Mouse (Mus musculus) brain, adult 2 months (tissue): ENCODE data around the gene Pbdc1.
"Not testable (repeated sequence)": the region's sequence is repeated elsewhere in the genome, so short reads cannot be mapped to it uniquely, and the experiment has no call there.

Experiments
- DNase-seq: peaks from one replicate; pipeline ENCODE4 v3.0.0; 2011; ENCODE audit warnings: low read depth, low spot score

Gene Pbdc1

GRCm38 (mm10) chrX:105079615-105080092, at the start of gene Pbdc1:
TSS of gene Pbdc1 (plus strand) at chrX:105079756.
- DNase-seq: peak; percentile 96

GRCm38 (mm10) chrX:105037666-105038065, 41.9 kb upstream of the Pbdc1 start:
- peak; percentile 27 for DNase-seq

- DNase-seq: no peak
Measured at GRCm38 (mm10) chrX:105064294-105064693, 15.3 kb upstream of the Pbdc1 start.

- DNase-seq: no peak
Measured at GRCm38 (mm10) chrX:105064801-105065200, 14.8 kb upstream of the Pbdc1 start.

- peak; percentile 96 for DNase-seq
Measured at GRCm38 (mm10) chrX:105069671-105070503, 9.7 kb upstream of the Pbdc1 start.

GRCm38 (mm10) chrX:105079151-105079550, 405 bp upstream of the Pbdc1 start:
- DNase-seq: no peak

- DNase-seq: no peak
Measured at GRCm38 (mm10) chrX:105080096-105080495, 540 bp downstream of the Pbdc1 start.

GRCm38 (mm10) chrX:105083013-105083412, 3.5 kb downstream of the Pbdc1 start:
- DNase-seq: not testable (repeated sequence)

GRCm38 (mm10) chrX:105104175-105104574, 24.6 kb downstream of the Pbdc1 start:
- DNase-seq: peak; percentile 53

- DNase-seq: no peak
Measured at GRCm38 (mm10) chrX:105114994-105115393, 35.4 kb downstream of the Pbdc1 start.

- peak; percentile 94 for DNase-seq
Measured at GRCm38 (mm10) chrX:105120275-105121226, 41.0 kb downstream of the Pbdc1 start, which contains the start of gene Magee1. TSS of gene Magee1 (plus strand) at chrX:105120378.

GRCm38 (mm10) chrX:105121227-105121865, 41.8 kb downstream of the Pbdc1 start:
- peak; percentile 89 for DNase-seq

- peak; percentile 43 for DNase-seq
Measured at GRCm38 (mm10) chrX:105124903-105125302, 45.3 kb downstream of the Pbdc1 start.

- DNase-seq: peak; percentile 2
Measured at GRCm38 (mm10) chrX:105151872-105152461, 72.4 kb downstream of the Pbdc1 start.

GRCm38 (mm10) chrX:105165007-105165406, 85.5 kb downstream of the Pbdc1 start:
- not testable (repeated sequence) for DNase-seq
